Mouse (Mus musculus) ES-Bruce4 (cell line): ENCODE results near the gene Rab21. TPM values are rescaled to one million over a fixed set of nuclear protein-coding genes. Genes with fewer than 3 reads are reported as not detected.

Experiments used
- H3K27ac ChIP-seq: 2 replicates; pipeline ENCODE4 v1.5.1; 2012; ENCODE audit warnings: low read length, inconsistent platforms; ENCODE audit not compliant: insufficient read depth
- H3K27me3 ChIP-seq: 2 replicates; pipeline ENCODE4 v1.6.1; 2012; ENCODE audit warnings: mild to moderate bottlenecking, low read length, inconsistent platforms; ENCODE audit not compliant: control insufficient read depth, poor library complexity, insufficient read depth, severe bottlenecking
- H3K36me3 ChIP-seq: 2 replicates; pipeline ENCODE4 v1.6.1; 2012; ENCODE audit warnings: inconsistent platforms, mild to moderate bottlenecking, low read length, moderate library complexity; ENCODE audit not compliant: control insufficient read depth, poor library complexity, insufficient read depth, severe bottlenecking
- H3K4me1 ChIP-seq: one replicate; pipeline ENCODE4 v1.8.1; 2011; ENCODE audit warnings: low read length; ENCODE audit not compliant: control insufficient read depth, insufficient read depth
- H3K4me3 ChIP-seq: 2 replicates; pipeline ENCODE4 v1.5.1; 2011; ENCODE audit warnings: low read depth, mild to moderate bottlenecking, low read length
- H3K9ac ChIP-seq: 2 replicates; pipeline ENCODE4 v1.6.1; 2012; ENCODE audit warnings: low read depth, mild to moderate bottlenecking, inconsistent platforms; ENCODE audit not compliant: poor library complexity, severe bottlenecking
- H3K9me3 ChIP-seq: replicated peaks from 2 replicates; pipeline ENCODE4 v1.6.1; 2012; ENCODE audit warnings: mild to moderate bottlenecking, low read length, inconsistent platforms; ENCODE audit not compliant: control insufficient read depth, poor library complexity, insufficient read depth, severe bottlenecking
- CTCF ChIP-seq: IDR thresholded peaks from one replicate; pipeline ENCODE4 v1.8.1; 2011; ENCODE audit warnings: low read depth, low read length
- EP300 ChIP-seq: IDR thresholded peaks from 2 replicates; pipeline ENCODE4 v1.6.1; 2011; ENCODE audit warnings: low read depth, low read length; ENCODE audit not compliant: insufficient read depth
- POLR2A ChIP-seq: IDR thresholded peaks from one replicate; pipeline ENCODE4 v1.8.1; 2011; ENCODE audit warnings: low read length; ENCODE audit not compliant: insufficient read depth
- polyA plus RNA-seq: library from polyadenylated mRNA; stranded (reverse); fragments of >200 nt; gene quantifications from 2 replicates; pipeline ENCODE4 v1.2.4, GENCODE M21; 2011; ENCODE audit warnings: low read depth; ENCODE audit not compliant: missing spikeins, insufficient read depth, insufficient read length

Rab21 gene
- polyA plus RNA-seq, 1 experiment, result 37.2 TPM

GRCm38 (mm10) chr10:115349029-115349428 lies 33.6 kb upstream of the Rab21 start:
- TF ChIP-seq CTCF (no peak), EP300 (no peak), POLR2A (no peak)
- Histone ChIP-seq H3K4me3 (no peak overlapping the region), H3K36me3 (no peaks in the 10 kb centered on the region), H3K4me1 (peaks cover 2% of the 10 kb centered on the region), H3K9me3 (no peaks in the 10 kb centered on the region), H3K27ac (no peak overlapping the region), H3K27me3 (no peaks in the 10 kb centered on the region), H3K9ac (no peak overlapping the region)

GRCm38 (mm10) chr10:115348131-115348530 lies 32.7 kb upstream of the Rab21 start:
- Histone ChIP-seq H3K9ac (no peak overlapping the region), H3K36me3 (peaks cover 1% of the 10 kb centered on the region; the same call in 1 of the 2 replicates), H3K4me3 (no peak overlapping the region), H3K4me1 (peaks cover 3% of the 10 kb centered on the region), H3K27ac (no peak overlapping the region), H3K27me3 (no peaks in the 10 kb centered on the region), H3K9me3 (no peaks in the 10 kb centered on the region)
- no peak for TF ChIP-seq CTCF
- TF ChIP-seq EP300, result no peak
- TF ChIP-seq POLR2A, result no peak

GRCm38 (mm10) chr10:115346444-115346843 lies 31.1 kb upstream of the Rab21 start:
- Histone ChIP-seq H3K9me3 (no peaks in the 10 kb centered on the region), H3K9ac (no peak overlapping the region), H3K4me3 (no peak overlapping the region), H3K36me3 (peaks cover 4% of the 10 kb centered on the region; the same call in 1 of the 2 replicates), H3K4me1 (peaks cover 3% of the 10 kb centered on the region), H3K27ac (no peak overlapping the region), H3K27me3 (no peaks in the 10 kb centered on the region)
- TF ChIP-seq CTCF, result no peak
- TF ChIP-seq POLR2A, result no peak
- no peak for TF ChIP-seq EP300

- Histone ChIP-seq H3K4me3 (no peak overlapping the region), H3K27ac (no peak overlapping the region), H3K4me1 (peaks cover 1% of the 10 kb centered on the region), H3K9me3 (no peaks in the 10 kb centered on the region), H3K9ac (no peak overlapping the region), H3K27me3 (no peaks in the 10 kb centered on the region), H3K36me3 (peaks cover 6% of the 10 kb centered on the region; the same call in 1 of the 2 replicates)
- TF ChIP-seq POLR2A (no peak), EP300 (no peak), CTCF (no peak)
Observed at GRCm38 (mm10) chr10:115342771-115343425, 27.5 kb upstream of the Rab21 start.

DNA sequence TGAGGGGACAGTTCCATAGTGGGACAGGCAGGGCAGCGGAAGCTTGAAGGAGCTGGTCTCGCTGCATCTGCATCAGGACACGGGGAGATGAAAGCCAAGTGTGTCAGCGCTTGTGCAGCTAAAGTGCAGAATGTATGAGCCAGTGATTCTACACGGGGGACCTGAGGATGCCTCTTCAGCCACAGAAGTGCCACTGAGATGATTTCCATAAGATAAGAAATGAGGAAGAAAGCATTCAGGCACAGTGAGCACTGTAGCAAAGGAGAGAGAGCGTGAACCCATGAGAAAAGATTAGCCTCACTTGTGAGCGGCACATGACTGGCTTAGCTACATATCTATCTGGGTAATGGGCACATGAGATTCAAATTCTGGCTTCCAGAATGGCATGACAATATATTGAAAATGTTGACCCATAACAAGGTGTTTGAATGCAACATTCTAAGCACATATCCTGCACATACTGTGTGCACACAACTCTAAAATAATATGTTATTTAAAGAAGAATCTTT lies 24.5 kb upstream of the Rab21 start:
- Histone ChIP-seq H3K27me3 (no peaks in the 10 kb centered on the region), H3K4me1 (peaks cover 1% of the 10 kb centered on the region), H3K9me3 (no peaks in the 10 kb centered on the region), H3K36me3 (peaks cover 6% of the 10 kb centered on the region; the same call in 1 of the 2 replicates), H3K9ac (no peak overlapping the region), H3K4me3 (no peak overlapping the region), H3K27ac (no peak overlapping the region)
- TF ChIP-seq EP300, result no peak
- no peak for TF ChIP-seq POLR2A
- no peak for TF ChIP-seq CTCF

DNA sequence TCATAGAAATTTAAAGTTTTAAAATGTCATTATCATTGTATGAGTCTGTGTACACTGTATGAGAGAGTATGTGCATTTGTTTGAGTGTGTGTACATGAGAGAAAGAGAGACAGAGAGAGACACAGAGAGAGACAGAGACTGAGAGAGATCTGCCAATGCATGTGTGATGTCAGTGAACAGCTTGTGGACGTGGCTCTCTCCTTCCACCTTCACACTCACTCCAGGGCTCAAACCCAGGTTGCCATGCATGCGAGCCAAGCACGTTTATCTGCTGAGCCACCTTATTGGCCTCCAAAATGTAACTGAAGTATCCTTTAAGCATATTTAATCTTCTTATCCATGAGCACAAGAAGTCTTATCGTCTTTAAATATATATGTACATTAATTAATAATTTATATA lies 21.5 kb upstream of the Rab21 start:
- Histone ChIP-seq H3K4me3 (no peak overlapping the region), H3K36me3 (peaks cover 2% of the 10 kb centered on the region; the same call in 1 of the 2 replicates), H3K9ac (no peak overlapping the region), H3K27ac (no peak overlapping the region), H3K9me3 (no peaks in the 10 kb centered on the region), H3K4me1 (no peaks in the 10 kb centered on the region), H3K27me3 (no peaks in the 10 kb centered on the region)
- TF ChIP-seq CTCF (no peak), EP300 (no peak), POLR2A (no peak)
